Mouse (Mus musculus): Measurements from ENCODE around the gene Wdr20. TPM values are rescaled to one million over a fixed set of nuclear protein-coding genes. Genes with fewer than 3 reads are reported as not detected.

Gene Wdr20
- polyA plus RNA-seq, 2 experiments: 7.5 to 10.1 TPM

- no peak for DNase-seq (ENCODE audit: low read depth in 3 of 3, low spot score in 3 of 3)
- TF ChIP-seq CTCF (IDR thresholded peaks at IDR 0.05; ENCODE audit: low read depth) (0 out of 2 replicates have a peak, but pooled peaks have one; percentile 12), EP300 (IDR thresholded peaks at IDR 0.05; ENCODE audit: low read depth) (no peak)
- Histone ChIP-seq H3K4me3 (ENCODE audit: insufficient read depth in 1 of 2, low read depth in 2 of 2, low read length in 2 of 2) (no peak overlapping the region), H3K4me2 (ENCODE audit: low read depth) (no peak overlapping the region), H3K27me3 (ENCODE audit: control insufficient read depth, insufficient read depth, low read length) (no peaks in the 10 kb centered on the region), H3K36me3 (replicated peaks; ENCODE audit: control insufficient read depth, insufficient read depth, low read depth) (no peaks in the 10 kb centered on the region), H3K27ac (no peak overlapping the region), H3K4me1 (replicated peaks; ENCODE audit: control insufficient read depth in 2 of 2, insufficient read depth in 2 of 2, low read length in 1 of 2) (no peaks in the 10 kb centered on the region), H3K9me3 (ENCODE audit: control insufficient read depth, low read length) (no peaks in the 10 kb centered on the region), H3K9ac (replicated peaks) (no peak overlapping the region)
- WGBS (ENCODE audit: insufficient replicate concordance): 80% methylated on average over 2 of the region's 2 CpGs
- ATAC-seq (ENCODE audit: insufficient read depth): no peak
These were observed 84.0 kb downstream of the Wdr20 start for GRCm38 (mm10) chr12:110821787-110822186.

- H3K27me3 ChIP-seq (ENCODE audit: control insufficient read depth, insufficient read depth, low read length): no peaks in the 10 kb centered on the region
- ATAC-seq (ENCODE audit: insufficient read depth): no peak
- no peak overlapping the region for H3K4me2 ChIP-seq (ENCODE audit: low read depth)
- no peak for DNase-seq (ENCODE audit: low read depth in 3 of 3, low spot score in 3 of 3)
- WGBS (ENCODE audit: insufficient replicate concordance): 65% methylated on average over 7 of the region's 7 CpGs
- H3K4me1 ChIP-seq (replicated peaks; ENCODE audit: control insufficient read depth in 2 of 2, insufficient read depth in 2 of 2, low read length in 1 of 2): no peaks in the 10 kb centered on the region
- no peak overlapping the region for H3K4me3 ChIP-seq (ENCODE audit: insufficient read depth in 1 of 2, low read depth in 2 of 2, low read length in 2 of 2)
- no peak overlapping the region for H3K27ac ChIP-seq
- no peaks in the 10 kb centered on the region for H3K9me3 ChIP-seq (ENCODE audit: control insufficient read depth, low read length)
- H3K9ac ChIP-seq (replicated peaks): no peak overlapping the region
- TF ChIP-seq CTCF (IDR thresholded peaks at IDR 0.05; ENCODE audit: low read depth) (no peak), EP300 (IDR thresholded peaks at IDR 0.05; ENCODE audit: low read depth) (no peak)
- H3K36me3 ChIP-seq (replicated peaks; ENCODE audit: control insufficient read depth, insufficient read depth, low read depth): no peaks in the 10 kb centered on the region
These were observed 84.6 kb downstream of the Wdr20 start for GRCm38 (mm10) chr12:110822366-110822765.

- H3K9ac ChIP-seq (replicated peaks): no peak overlapping the region
- H3K4me2 ChIP-seq (ENCODE audit: low read depth): no peak overlapping the region
- 79% methylated on average over 4 of the region's 4 CpGs for WGBS (ENCODE audit: insufficient replicate concordance)
- no peak for ATAC-seq (ENCODE audit: insufficient read depth)
- TF ChIP-seq CTCF (IDR thresholded peaks at IDR 0.05; ENCODE audit: low read depth): no peak
- H3K36me3 ChIP-seq (replicated peaks; ENCODE audit: control insufficient read depth, insufficient read depth, low read depth): no peaks in the 10 kb centered on the region
- H3K27ac ChIP-seq: no peak overlapping the region
- no peak overlapping the region for H3K4me3 ChIP-seq (ENCODE audit: insufficient read depth in 1 of 2, low read depth in 2 of 2, low read length in 2 of 2)
- no peaks in the 10 kb centered on the region for H3K9me3 ChIP-seq (ENCODE audit: control insufficient read depth, low read length)
- no peaks in the 10 kb centered on the region for H3K4me1 ChIP-seq (replicated peaks; ENCODE audit: control insufficient read depth in 2 of 2, insufficient read depth in 2 of 2, low read length in 1 of 2)
- no peaks in the 10 kb centered on the region for H3K27me3 ChIP-seq (ENCODE audit: control insufficient read depth, insufficient read depth, low read length)
- no peak for DNase-seq (ENCODE audit: low read depth in 3 of 3, low spot score in 3 of 3)
These were observed 91.2 kb downstream of the Wdr20 start for GRCm38 (mm10) chr12:110828908-110829307.

- Histone ChIP-seq H3K27ac (no peak overlapping the region), H3K4me2 (ENCODE audit: low read depth) (no peak overlapping the region), H3K9me3 (ENCODE audit: control insufficient read depth, low read length) (no peaks in the 10 kb centered on the region), H3K4me3 (ENCODE audit: insufficient read depth in 1 of 2, low read depth in 2 of 2, low read length in 2 of 2) (no peak overlapping the region), H3K36me3 (replicated peaks; ENCODE audit: control insufficient read depth, insufficient read depth, low read depth) (no peaks in the 10 kb centered on the region), H3K9ac (replicated peaks) (no peak overlapping the region), H3K4me1 (replicated peaks; ENCODE audit: control insufficient read depth in 2 of 2, insufficient read depth in 2 of 2, low read length in 1 of 2) (no peaks in the 10 kb centered on the region), H3K27me3 (ENCODE audit: control insufficient read depth, insufficient read depth, low read length) (no peaks in the 10 kb centered on the region)
- WGBS (ENCODE audit: insufficient replicate concordance): 71% methylated on average over 10 of the region's 11 CpGs
- DNase-seq (ENCODE audit: low read depth in 3 of 3, low spot score in 3 of 3) (no peak), ATAC-seq (ENCODE audit: insufficient read depth) (no peak)
- TF ChIP-seq EP300 (IDR thresholded peaks at IDR 0.05; ENCODE audit: low read depth) (no peak), CTCF (IDR thresholded peaks at IDR 0.05; ENCODE audit: low read depth) (0 out of 2 replicates have a peak, but pooled peaks have one; percentile 2)
These were observed 92.7 kb downstream of the Wdr20 start for GRCm38 (mm10) chr12:110830293-110831024.

DNA sequence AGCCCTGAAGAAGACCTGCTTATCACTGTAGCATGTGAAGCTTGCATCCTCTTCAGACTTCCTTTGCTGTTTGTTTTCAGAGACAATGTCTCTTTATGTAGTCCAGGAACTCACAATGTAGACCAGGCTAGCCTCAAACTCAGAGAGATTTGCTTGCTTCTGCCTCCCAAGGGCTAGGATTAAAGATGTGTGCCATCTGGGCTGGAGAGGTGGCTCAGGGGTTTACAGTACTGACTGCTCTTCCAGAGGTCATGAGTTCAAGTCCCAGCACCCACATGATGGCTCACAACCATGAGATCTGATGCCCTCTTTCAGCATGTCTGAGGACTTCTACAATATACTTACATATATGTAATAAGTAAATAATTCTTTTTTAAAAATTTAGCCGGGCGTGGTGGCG, 97.4 kb downstream of the Wdr20 start:
- Histone ChIP-seq H3K27ac (no peak overlapping the region), H3K27me3 (ENCODE audit: control insufficient read depth, insufficient read depth, low read length) (peaks cover 6% of the 10 kb centered on the region), H3K9me3 (ENCODE audit: control insufficient read depth, low read length) (no peaks in the 10 kb centered on the region), H3K9ac (replicated peaks) (no peak overlapping the region), H3K4me2 (ENCODE audit: low read depth) (no peak overlapping the region), H3K36me3 (replicated peaks; ENCODE audit: control insufficient read depth, insufficient read depth, low read depth) (no peaks in the 10 kb centered on the region), H3K4me3 (ENCODE audit: insufficient read depth in 1 of 2, low read depth in 2 of 2, low read length in 2 of 2) (no peak overlapping the region), H3K4me1 (replicated peaks; ENCODE audit: control insufficient read depth in 2 of 2, insufficient read depth in 2 of 2, low read length in 1 of 2) (0 out of 4 replicates have a peak, but pooled peaks cover 0 to 2% of the 10 kb centered on the region in 2 experiments)
- TF ChIP-seq EP300 (IDR thresholded peaks at IDR 0.05; ENCODE audit: low read depth): no peak
- TF ChIP-seq CTCF (IDR thresholded peaks at IDR 0.05; ENCODE audit: low read depth): no peak
- DNase-seq (ENCODE audit: low read depth in 3 of 3, low spot score in 3 of 3): no peak
- WGBS (ENCODE audit: insufficient replicate concordance): 83% methylated on average over 3 of the region's 3 CpGs
- ATAC-seq (ENCODE audit: insufficient read depth): no peak
